Mouse (Mus musculus): ENCODE results near the gene Rnf150.

DNA sequence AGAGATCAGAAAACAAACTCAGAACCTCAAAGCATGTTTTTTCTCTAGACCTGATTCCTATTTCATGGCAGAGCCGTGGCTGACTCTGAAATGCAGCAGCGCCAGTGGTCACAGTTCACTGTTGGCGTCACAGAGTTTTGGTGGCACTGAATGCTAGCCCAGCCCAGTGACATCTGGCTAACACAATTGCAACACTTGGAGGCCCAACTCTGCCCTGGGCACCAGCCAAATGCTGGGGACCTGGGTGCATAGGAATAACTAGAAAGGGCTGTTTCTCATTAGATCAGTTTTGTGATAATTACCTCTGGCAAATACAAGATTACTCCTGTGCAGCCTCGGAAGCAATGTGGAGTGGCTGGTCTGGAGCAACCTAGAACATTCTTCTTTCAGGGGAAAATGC lies 31.9 kb downstream of the Rnf150 start:
- TF ChIP-seq EP300 (optimal IDR thresholded peaks at IDR 0.05) (no peak), CTCF (IDR thresholded peaks at IDR 0.05; ENCODE audit: low read depth) (no peak)

Measured in stomach, postnatal 0 days (tissue).